Mouse (Mus musculus) thymus, postnatal 25 days (tissue): Measurements from ENCODE around the gene Aipl1.

Source experiments
- DNase-seq: peaks from one replicate; pipeline ENCODE4 v3.0.0; 2022

Aipl1 gene

DNA sequence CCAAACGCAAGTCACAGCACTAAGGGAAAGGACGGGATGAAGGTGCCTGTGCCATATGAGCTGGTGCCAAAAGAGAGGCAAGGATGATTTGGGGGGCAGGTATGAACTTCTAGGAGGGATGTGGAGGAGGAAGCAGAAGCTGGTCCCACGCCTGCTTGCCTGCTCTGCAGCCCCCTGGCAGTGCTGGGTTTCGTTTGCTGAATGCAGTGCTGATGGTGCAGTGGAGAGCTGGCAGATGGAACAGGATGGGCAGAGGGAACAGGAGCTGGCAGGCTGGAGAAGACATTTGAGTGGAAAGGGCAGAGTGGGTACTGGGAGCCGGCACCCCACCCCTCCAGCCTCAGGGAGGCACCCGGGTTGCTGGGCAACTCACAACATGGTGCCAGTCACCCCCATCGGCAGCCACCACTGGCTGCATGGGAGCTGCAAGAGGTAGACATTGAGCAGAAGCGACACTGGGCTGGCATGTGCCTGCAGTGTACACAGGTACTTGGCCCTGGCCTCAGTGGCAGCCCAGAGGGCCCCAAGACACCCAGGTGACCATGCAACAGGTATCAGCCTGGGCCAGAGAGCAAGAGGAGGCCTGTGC lies 12.0 kb upstream of the Aipl1 start:
- no peak for DNase-seq

DNA sequence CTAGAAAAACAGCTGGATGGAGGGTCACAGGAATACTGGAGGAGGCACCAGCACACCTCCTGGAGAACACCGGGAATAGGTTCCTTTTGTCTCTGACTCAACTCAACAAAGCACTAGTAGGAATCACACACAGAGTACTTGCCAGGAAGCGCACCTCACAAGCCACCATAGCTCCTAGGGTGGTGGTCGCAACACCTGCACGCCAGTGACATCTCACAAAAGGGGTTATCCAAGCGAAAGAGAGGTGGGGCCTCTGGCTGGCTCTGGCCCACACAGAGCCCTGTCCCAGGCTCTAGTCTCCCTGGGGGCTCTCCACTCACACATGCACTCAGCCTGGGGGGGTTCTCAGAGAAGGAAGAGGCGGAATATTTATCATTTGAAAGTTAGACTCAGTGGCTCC lies 11.4 kb upstream of the Aipl1 start:
- DNase-seq, result no peak

DNA sequence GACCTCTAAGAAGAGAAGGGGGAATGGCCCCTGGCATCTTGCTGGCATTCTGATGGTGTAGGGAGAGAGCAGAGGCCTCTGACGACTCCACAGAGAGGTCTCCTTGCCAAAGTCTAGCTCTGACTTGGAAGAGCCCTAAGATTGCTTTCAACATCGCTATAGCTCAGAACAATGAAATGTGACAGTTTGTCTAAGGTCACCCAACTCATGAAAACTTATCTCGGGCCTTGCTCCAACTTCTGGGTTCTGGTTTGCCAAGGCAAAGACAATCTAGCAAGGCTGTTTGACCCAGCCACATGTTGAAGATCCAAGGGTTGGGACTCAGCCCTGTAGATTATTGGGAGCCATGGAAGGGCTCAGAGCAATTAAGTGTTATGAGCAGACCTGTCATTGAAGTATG lies 6.9 kb upstream of the Aipl1 start:
- DNase-seq, result no peak

DNA sequence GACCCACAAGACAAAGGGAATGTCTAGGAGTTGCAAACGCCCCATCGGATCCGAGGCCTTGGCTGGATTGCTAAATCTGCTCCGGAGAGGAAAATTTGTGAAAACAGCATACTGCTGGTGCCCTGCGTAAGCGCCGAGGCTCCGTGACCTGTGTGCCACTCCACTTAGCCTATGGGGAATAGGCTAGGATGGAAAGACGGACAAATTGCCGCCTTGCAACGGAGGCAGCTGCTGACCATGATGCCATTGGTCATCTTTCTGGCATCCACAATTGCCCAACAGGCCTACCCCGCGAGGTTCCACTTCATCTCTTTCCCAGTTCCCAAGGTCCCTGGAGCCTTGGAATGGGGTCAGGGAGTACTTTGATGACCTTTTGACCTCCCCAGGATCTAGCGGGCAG lies 5.3 kb upstream of the Aipl1 start:
- DNase-seq, result no peak

DNA sequence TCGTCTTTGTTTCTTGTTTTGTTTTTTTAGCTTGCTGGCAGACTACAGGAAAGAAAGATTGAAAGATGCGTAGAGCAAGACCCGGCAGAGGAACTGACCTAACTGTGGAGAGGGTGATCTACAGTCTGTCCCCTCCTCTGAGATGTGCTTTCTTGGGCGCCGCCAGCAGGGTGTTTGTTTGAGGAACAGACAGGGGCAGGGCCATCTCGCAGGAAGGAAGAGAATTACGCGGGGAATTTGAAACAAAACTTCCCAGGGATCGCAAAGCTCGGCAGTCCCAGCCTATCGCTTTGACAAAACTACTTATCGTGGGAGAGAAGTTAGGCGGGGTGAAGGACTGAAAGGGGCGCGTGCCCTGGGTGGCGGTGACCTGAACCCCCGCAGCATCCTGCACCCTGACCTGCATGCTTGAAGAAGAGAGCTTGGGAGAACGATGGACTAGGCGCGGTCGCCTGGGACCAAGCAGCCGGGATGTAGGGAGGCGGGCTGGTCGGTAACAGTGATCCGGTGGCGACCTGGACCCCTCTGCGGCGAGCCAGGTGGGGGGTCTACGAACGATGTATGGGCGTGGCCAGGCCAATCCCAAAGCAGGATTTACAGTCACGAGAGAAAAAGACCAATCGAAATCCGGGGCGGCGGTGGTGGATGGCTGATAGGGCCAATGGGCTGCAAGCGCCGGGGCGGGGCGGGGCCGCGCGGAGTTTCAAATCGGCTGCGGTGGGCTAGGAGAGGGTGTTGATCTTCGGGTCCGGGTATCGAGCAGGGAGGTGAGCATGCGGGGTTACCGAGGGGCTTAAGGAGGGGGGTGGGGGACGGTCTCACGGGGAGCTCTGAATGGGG lies 4.7 kb upstream of the Aipl1 start, which contains the start of gene Pimreg:
Pimreg (plus strand) TSS at position 265 of the 840 bp plus-strand sequence.
- peak; percentile 92 for DNase-seq

DNA sequence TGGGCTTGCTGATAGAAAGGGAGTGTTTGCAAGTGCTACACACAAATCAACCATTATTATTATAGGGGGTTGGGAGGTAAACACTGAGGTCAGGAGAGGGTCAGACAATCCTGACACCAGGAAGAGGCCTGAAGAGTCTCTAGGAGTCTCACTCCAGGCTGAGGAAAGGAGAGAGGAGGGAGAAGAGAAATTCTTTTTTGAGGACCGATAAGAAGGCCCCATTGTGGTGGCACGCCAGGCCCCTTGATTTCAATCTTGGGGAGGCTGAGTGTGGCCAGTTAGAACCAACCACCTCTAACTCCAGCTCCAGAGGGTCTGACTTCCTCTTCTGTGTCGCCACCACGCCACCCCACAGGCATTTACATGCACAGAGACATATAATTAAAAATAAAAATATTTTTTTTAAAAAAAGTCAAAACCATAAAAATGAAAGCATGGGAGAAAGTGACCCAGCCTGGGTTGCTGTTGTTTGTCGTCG lies 4.0 kb upstream of the Aipl1 start:
- DNase-seq, result peak; percentile 5

DNA sequence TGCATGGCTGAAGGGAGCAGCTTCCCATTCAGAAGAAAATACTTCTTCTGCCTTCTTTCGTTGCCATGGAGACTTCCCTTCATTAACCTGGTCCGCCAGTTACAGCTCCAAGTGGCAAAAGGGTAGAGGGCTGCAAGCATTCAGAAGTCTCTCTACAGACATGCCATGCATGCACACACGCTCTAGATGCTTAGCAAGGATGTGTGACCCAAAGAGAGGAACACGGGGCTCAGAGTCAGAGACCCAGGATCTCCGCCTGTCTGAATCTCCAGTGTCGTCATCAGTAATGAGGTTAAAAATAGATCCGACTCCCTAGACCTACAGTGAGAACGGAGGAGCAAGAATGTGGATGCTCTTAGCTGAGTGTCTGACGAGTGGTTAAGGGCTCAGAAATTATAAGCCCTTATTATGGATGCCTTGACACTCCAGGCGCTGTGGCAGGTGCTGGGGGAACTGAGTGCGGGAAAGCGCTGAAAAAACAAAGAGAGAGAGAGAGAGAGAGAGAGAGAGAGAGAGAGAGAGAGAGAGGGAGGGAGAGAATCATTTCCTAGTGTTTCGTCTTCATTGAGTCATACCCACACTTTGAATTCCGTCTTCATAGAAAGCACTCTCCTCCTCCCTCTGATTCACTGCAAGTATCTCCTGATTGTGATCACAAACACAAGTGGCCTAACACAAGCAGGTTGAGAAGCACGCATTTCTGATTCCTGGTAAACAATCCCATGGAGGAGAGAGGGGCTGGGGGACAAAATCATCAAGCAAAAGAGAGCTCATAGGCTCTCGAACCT lies 2.5 kb upstream of the Aipl1 start:
- DNase-seq, result no peak

DNA sequence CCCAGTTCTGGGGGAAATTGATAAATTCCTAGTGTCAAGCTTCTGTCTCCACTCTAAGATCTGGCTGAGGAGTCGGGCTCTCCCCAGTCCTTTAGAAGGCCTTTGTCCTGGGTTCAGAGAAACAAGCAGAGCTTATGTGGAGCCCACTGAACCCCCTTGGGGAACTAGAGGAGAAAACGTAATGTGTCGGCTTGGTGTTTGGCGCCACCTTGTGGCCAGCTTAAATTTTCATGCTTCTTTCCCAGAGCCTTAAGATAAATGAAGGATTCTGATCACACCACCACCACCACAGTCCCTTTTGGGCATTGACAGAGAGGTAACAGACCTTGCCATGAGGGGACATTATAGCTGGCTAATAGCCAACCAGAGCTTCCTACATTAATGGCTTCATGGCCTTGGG lies 687 bp upstream of the Aipl1 start:
- DNase-seq, result peak; percentile 77

DNA sequence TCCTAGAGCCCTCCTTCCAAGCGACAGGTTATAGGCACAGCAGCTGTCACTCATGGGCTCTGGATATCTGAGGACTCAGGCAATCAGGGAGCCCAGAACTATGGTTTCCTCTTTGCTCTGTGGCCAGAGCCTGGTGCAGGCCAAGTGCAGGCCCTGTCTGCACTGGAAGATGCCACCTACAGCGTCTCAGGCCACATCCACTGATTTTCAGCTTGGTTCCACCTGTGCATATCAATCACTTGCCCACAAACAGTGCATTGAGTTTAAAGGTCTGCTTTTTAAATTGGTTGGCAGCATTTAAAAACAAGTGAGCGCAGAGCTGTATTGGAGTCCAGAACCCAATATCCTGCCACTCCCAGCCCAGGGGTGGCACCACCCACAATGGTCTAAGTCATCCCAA lies 4.7 kb downstream of the Aipl1 start:
- DNase-seq, result no peak

DNA sequence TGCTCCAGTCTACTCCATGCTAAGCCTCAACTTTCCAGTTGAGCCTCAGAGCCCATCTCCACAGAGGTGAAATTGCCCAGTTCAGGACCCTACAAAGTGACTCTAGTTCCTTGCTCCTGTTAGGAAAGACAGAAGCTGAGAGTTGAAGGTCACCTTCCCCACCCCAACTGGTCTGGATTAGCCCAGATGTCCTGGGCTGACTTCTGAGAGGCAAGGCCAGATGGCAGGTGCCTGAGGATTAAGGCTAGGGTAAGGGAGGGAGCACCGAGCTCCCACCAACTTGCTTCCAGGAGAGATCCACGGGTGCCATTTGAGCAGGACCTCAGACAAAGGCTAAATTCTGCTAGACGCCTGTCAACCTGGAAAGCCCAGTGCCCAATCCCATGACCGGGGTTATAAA lies 5.2 kb downstream of the Aipl1 start:
- no peak for DNase-seq

DNA sequence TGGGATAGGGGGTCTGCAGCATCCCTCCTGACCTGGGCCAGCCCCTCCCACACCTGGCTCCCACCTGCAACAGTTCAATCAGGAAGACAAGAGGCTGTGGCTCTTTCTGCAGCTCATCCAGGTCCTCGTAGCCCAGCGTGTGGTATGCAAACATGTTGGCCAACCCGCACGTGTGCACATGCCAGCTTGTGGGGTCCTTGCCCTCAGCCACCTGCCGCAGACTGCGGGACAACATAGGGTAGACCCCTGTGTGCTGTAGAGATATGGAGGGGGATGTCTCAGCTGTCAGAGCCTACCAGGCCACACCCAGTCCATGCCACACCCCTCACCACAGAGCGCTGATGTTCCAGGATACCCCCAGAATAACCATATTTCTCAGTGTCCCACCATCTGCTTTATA lies 6.0 kb downstream of the Aipl1 start:
- DNase-seq, result no peak

DNA sequence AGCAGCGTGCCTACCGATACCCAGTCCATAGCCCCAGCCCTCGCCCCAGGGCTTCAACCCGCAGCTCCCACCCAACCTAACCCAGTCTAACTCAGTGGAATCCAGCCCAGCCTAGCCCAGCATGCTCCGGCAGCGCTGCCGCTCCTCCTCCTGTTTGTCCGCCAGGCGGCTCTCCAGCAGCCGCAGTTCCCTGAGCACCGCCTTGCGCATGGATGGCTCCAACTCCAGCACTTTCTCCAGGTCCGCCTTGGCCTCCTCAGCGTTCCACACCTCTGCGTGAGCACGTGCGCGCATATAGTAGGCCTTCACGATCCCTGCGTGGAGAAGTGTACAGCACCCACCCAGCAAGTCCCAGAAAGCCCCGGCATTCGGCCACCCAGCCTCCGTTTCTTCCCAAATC lies 8.2 kb downstream of the Aipl1 start:
- DNase-seq, result no peak

DNA sequence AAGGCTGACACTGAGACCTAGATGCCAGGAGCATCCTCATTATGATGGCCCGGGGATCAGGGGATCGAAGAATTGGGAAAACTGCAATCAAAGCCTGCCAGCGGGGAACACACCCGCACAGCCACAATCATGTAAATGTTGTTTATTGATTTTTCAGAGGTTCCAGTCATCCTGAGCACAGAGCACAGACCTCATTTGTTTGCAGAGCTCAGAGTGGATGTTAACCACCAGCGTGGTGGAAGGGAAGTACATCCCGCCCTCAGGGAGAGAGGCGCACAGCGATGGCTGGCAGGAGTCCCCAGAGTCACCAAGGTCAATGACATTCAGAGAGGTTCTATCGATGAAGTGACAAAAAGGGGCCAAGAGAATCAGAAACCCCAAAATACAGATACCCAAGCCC lies 9.5 kb downstream of the Aipl1 start:
- no peak for DNase-seq

DNA sequence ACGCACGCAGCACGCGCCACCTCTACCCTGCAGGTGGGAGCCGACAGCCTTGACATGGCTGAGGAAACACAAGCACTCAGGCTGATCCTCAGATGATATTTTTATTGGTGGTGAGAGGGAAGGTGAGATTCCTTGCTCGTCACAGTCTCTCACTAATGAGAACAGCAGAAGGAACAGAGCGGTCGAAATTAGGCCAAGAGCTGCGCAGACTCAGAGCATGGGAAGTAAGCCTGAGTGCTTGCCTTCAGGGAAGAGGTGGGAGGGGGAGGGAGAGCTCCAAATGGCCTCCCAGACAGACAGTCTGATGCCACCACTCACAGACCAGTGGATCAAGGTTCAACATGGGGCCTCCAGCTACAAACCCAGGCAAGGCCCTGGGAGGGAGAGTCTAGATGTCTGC lies 10.8 kb downstream of the Aipl1 start:
- DNase-seq, result no peak

DNA sequence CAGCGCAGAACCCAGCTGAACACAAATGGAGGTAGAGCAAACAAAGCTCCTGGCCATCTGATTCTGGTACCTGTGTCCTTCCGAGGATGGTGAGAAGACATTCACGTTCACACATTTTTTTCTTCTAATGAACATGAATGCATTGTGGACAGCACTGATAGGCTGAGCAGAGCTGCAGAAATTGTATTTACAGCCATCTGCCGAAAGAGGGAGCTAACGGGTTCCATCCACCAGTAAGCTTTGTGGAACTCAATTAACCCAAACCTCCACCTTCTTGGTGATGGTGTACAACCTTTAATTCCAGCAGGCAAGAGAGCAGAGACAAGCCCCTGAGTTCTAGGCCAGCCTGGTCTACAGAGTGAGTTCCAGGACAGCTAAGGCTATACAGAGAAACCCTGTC lies 11.5 kb downstream of the Aipl1 start:
- DNase-seq, result peak; percentile 19

DNA sequence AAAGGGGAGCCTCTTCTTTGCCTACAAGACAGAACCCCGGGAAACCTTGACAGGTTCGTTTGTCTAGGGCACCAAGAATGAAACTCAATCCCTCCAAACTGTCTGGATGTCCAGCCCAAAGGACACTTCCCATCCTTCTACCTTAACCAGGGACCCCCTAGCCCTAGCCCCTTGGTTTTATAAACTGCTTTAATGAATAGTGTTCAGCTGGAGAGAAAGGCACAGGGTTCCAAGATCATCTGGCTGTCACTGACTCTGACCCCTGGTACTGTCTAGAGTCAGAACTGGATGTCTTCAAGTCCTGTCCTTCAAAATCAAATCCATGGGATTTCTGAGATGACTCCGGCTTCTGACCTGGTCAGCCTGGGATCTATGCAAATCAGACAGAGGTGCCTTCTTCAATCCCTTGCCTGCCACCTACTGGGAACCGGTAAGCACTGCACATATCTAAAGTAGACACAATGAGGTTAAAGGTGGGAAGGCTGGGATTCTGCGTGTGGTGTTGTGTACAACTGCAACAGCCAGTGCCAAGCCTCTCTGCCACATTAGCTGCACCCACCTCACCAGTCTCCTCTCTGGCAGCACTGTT lies 13.0 kb downstream of the Aipl1 start:
- peak; percentile 62 for DNase-seq

DNA sequence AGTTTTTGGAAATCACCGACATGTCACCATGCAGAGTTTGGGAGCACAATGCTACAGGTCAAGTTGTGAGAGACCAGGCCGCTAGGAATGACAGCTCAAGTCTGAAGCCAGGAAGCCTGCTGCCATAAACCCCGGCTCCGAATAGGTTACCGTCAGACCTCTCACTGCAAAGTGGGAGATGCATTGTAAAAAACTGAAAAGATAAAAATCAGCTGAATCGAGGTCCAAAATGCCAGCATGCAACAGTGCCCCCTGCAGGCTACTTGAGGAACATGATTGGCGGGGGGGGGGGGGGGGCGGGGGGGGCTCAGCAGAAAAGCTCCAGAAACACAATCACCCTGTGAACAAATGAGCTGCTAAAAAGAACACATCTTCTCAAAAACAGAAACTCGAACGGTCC lies 13.7 kb downstream of the Aipl1 start:
- no peak for DNase-seq

DNA sequence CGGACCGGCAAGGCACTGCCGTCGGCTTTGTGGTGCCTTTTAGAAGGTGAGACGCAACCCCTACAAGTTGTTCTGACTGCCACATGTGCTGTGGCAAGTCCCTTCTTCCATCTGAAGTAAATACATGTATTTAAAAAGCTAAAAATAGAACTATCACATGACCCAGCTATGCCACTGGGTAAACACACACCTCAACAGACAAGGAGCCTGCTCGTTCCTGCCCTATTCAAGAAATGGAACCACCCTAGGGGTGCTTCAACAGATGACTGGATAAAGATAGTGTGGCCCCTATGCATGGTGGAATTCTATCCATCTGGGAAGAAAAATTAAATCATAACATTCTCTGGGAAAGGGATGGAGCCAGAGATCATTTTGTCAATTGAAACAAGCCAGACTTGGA lies 14.5 kb downstream of the Aipl1 start:
- DNase-seq, result no peak

DNA sequence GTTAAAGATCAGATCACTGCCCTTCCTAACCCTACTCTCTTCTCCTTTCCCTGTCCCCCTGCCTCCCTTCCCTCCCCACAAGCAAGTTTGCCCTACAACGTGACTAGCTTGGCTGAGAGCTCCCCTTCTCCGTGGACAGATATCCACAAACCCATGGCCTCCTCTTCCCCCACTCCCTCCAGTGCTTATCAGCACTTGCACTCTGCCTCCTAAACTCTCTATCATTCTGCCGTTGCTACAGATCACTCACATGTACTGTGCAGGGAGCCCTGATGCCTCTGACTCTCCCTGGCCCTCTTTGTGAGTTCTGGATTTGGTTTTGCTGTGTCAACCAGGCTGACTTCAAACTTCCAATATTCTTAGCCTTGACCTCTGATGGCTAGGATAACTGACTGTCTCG lies 16.3 kb downstream of the Aipl1 start:
- no peak for DNase-seq

DNA sequence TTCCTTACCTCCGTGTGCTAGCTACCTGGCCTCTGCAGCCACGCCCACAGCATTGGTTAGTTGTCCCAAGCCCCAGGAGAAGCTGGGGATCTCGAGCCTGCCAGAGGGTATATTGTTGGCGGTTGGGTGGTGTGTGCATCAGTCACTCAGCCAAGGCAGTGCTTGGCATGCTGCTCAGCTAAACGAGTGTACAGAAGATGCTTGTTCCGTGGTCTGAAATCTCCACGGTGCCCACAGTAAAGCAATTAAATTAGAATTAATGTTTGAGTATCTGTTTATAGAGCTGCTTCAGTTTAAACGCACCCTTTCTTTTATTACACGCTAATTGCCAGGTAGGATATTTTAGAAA lies 20.1 kb downstream of the Aipl1 start:
- no peak for DNase-seq

DNA sequence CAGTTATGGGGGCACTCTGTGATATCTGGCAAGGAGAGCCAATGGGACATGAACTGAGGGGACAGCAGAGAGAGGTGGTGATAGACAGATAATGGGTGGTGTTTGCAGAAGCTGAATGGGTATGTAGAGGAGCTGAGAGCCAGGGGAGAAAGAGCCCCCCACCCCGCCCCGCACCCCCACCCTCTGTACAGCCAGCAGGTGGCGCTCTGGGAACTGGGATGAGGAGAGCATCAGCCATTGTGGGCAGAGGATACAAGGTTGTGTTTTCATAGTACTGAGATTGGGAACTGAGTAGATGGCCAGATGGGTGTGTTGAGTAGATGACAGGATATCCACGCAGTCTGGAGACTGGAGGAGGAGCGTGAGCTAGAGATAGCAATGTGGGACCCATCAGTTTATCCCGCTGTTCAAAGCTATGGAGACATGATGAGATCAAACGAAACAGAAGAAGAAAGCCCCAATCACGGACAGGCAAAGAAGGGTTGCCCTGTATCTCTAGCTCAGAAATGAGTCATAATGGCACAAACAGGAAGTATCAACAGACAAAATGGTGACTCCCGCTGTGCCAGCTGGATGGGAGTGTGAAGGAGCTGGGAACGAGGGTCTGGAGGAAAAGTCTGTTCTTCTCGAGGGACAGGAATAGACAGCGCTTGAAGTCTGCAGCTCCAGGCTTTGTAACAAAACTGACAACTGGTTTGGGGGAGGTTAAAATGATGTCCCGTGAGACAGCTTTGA lies 20.6 kb downstream of the Aipl1 start:
- DNase-seq, result no peak

DNA sequence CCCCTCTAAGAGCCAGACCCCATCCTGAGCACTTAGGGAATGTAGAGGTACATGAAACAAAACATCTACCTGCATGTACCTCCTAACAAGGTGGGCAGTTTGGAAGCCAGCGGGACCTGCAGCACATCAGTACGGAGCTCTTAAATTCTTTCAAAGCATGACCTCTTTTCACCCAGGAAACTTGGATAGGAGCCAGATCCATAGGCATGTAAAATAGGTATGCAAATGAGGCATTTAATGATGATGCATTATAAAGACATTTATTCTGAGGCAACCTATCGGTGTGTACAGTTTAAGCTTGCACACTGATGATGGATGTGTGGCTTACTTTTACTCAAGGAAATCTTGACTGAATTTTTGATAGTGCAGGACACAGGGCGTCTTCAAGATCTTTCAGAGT lies 22.6 kb downstream of the Aipl1 start:
- DNase-seq, result no peak

DNA sequence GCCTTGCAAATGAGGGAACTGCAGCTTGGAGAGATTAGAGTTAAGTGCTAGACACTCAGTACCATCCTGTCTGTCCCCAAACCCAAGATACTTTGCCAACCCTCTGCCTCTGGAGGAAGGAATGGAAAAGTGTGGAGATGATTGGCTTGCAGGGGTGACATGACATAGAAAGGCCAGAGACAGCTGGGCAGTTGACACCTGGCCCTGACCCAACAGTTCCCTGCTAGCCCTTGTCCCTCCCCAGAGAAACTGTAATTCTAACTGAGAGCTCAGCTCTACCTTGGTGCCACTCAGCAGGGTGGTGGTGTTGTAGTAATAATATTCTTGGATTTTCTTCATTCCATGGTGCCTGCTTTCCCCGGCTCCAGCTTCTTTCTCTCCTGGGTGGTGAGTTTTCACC lies 25.4 kb downstream of the Aipl1 start:
- DNase-seq, result no peak
